Mouse (Mus musculus) neutrophil, adult 5-6 weeks (primary cell): ENCODE results near the gene Ndc80. TPM values are rescaled to one million over a fixed set of nuclear protein-coding genes. Genes with fewer than 3 reads are reported as not detected.
"Not testable (repeated sequence)": the region's sequence is repeated elsewhere in the genome, so short reads cannot be mapped to it uniquely, and the experiment has no call there.

Experiments used
- ATAC-seq: fragments of 151-379, 151-347 bp; 2 replicates; pipeline ENCODE4 v1.8.0; 2017; ENCODE audit warnings: mild to moderate bottlenecking, moderate TSS enrichment; ENCODE audit not compliant: insufficient number of reproducible peaks, poor library complexity, low FRiP score, severe bottlenecking; ENCODE audit errors: extremely low read depth
- total RNA-seq: library from RNA; stranded (forward); fragments of 200-1000 nt; gene quantifications from 2 replicates; pipeline ENCODE4 v1.2.3, GENCODE M21; 2017

Ndc80 gene
- total RNA-seq, 1 experiment from 2014 or later, result 24.7 TPM

DNA sequence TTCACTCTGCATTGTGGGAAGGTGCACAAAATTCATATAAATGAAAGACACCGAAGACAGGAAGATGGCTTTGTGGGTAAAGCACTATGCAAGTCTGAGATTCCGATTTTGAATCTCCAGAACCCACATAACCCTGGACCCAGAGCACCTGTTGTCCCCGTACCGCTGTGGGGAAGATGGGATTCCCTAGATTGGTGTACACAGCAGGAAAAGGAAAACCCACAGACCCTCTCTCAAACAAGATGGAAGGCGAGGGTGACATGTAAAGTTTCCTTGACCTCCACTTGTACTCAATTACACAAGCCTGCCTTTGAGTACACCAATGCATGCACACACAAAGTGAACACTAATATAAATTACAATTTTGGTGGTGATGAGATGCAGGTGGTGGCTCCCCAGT is 41.9 kb downstream of the Ndc80 start:
- no peak for ATAC-seq

DNA sequence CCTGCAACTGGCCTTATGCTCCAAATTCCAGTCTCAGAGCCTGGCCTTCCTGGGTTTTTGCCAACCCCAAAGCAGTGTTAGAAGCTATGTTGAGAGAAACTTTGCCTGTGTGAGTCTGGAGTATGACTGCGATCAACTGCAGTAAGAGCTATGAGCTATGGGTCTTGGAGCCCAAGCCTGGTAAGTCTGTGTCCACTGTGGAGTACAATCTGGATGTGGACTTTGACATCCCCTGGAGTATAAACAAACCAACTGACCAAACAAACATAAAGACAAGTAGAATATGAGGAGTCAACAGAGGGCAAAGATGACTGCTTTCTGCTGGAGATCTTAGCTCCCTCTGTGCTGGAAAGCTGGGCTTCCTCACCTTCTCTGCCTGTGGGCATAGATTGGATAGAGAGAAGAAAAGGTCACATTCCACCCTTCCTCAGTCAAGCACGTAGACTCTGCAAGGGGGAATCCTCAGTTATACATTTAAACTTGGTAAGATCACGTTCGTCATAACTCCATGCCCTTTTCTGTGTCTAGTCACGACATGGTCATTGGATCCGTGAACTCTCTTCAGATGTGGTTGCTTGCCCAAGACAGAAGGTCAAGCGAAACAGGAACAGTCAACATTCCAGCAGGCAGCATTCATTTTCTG is 43.1 kb downstream of the Ndc80 start:
- ATAC-seq, result no peak

DNA sequence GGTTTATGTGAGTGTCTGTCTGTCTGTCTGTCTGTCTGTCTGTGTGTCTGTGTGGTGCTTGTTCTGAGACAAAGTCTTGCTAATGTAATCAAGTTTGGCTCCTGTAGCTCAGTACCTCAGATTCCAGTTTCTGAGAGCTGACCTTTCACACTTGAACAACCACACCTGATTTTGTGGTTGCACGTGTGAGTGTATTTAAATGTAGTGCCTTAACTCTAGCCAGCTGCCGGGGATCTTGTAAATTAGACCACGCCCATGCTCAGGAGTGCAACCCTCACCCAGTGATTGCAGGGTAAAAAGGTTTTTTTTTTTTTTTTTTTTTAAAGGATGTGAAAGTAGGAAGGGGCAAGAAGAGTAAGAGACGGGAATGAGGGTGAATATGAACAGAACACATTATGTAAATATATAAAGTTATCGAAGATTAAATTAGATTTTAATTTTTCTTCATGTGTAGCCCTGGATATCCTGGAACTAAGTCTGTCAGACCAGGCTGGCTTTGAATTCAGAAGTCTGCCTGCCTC is 47.2 kb downstream of the Ndc80 start:
- ATAC-seq, result peak; percentile 49; the same call in 1 of the 2 replicates

DNA sequence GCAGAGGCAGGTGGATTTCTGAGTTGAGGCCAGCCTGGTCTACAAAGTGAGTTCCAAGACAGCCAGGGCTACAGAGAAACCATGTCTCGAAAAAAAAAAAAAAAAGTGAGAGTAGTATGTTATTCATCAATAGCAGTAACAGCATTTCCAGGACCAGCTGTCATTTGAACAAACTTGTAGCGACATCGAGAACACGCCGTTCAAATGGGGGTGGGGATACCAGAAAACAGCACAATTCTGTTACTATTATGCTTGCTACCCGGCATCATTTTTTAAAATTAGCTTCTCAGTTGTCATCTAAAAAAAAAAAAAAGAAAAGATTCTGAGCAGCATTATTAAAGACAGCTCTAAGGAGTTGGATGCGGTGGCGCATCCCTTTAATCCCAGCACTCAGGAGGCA is 49.2 kb downstream of the Ndc80 start:
- ATAC-seq, result no peak

DNA sequence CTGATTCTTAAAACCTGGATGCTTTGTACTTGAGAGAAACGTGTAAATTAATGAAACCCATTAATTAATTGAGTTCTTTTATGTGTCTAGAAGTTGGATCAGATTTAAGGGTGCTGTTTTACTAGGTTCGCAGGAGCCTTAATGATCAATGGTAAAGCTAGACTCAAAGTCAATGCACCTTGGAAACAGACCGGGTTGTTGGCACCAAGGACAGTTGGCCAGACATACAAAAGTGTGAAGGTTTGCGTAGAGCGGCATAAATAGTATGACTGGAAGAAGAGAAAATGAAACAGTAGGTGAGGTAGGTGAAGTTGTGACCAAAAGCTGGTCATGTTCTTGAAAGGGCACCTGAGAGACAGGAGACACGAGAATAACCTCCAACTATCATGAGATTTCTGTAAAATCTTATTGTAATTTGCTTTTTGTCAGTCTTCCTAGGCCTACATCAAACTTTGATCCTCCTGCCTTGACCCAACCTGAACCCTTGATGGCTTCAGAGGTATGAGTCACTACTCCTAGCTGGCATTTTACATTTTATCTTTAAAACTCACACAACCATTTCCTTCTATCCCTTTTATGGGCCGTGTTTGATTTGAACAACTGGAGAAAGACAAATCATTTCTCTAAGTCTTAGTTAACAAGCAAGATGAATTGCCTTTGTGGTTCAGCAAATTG is 50.2 kb downstream of the Ndc80 start:
- no peak for ATAC-seq

DNA sequence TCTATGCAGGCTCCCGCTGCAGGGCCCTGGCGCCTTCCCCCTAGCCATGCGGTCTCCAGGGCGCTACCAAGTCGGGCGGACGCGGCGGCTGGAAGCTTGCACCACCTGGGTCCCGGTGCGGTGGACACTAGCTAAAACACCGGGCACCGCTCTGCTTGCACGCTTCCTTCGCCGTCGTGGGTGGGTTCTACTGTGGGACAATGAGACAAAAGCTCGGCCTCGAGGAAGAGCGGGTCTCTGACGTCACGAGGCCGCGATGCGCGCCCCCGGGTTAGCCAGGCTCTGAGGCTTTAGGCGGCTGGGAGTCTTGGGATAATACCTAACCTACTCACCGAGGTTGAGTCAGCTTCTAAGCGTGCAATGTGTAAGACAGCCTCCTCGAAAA is 51.0 kb downstream of the Ndc80 start:
- no peak for ATAC-seq

DNA sequence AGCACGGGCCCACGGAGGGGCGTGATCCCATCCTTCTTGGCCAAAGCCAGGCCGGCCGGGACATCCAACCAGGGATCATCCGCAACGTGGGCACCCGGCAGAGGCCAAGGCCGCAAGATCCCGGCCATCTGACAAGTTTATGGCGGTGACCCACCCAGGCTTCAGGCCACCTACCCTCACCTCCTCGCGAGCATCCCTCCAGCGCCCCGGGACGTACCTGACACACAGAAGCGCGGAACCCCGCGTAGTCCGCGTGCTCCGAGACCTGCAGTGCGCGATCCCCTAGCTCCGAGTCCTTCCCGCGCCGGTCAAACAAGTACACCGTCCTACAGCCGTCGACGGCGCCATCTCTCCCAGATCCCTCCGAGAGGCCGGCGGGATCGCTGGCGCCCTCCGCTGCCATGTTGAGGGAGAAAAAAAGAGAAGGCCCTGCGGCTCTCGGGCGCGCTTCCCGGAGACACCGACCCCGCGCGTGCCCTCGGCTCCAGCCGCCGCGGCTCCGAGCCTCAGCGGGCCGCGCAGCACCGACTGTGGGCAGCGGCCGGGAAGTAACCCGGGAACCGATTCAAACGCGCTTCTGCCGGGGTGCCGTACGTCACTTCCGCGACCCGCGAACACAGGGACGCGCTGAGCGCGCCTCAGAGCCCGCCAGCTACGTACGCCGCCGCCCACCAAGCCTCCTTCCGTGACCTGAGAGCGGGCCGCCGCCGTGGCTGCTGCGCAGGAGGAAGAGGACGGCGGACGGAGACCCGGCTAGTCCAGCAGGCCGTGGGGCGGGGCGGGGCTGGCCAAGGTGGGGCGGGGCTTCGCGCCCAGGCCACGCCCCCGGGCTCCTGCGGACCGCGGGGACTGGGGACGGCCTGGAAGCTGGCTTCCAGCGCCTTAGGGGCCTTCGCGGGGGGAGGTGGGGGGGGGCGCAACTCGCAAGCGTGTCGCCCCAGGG is 51.6 kb downstream of the Ndc80 start, which contains the start of gene Smchd1:
Gene Smchd1 (minus strand): TSS at position 582 of the 943 bp plus-strand sequence.
- peak; percentile 92 for ATAC-seq

GRCm38 (mm10) chr17:71474128-71474527 is 52.5 kb downstream of the Ndc80 start:
- ATAC-seq, result no peak

GRCm38 (mm10) chr17:71471261-71471660 is 55.4 kb downstream of the Ndc80 start:
- ATAC-seq, result no peak

GRCm38 (mm10) chr17:71460312-71460711 is 66.3 kb downstream of the Ndc80 start:
- no peak for ATAC-seq

DNA sequence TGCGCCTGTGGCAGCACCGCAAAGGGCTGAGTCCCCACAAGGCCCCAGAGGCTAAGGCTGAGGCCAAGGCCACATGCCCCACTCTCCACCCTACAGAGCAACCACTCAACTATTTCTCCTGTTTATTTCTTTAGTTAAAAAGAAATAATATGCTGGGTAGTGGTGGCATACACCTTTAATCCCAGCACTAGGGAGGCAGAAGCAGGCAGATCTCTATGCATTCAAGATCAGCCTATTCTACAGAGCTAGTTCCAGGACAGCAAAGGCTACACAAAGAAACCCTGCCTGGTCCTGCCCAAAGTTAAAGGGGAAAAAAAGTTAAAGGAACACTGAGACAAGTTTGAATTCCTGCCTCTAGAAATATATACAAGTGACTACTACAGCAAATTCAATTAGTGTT is 66.8 kb downstream of the Ndc80 start, which contains the start of gene Gm4707:
Gene Gm4707 (minus strand): TSS at position 101 of the 400 bp plus-strand sequence.
- no peak for ATAC-seq

- not testable (repeated sequence) for ATAC-seq
These were observed 69.3 kb downstream of the Ndc80 start for GRCm38 (mm10) chr17:71457361-71457760.

Other genes with a start within 250 kb of the Ndc80 start
- gene Emilin2, start 214.9 kb downstream of the Ndc80 start, total RNA-seq, result 270 and 281 TPM in 2 replicates
- gene Gm4707, start 66.9 kb downstream of the Ndc80 start, total RNA-seq, result 29.1 and 43.8 TPM in 2 replicates
- gene Smchd1, start 51.5 kb downstream of the Ndc80 start, total RNA-seq, result 307 and 387 TPM in 2 replicates
- gene Spdya, start 25.2 kb upstream of the Ndc80 start, total RNA-seq, result not detected in 2 replicates
- 127 and 130 TPM in 2 replicates for gene Wdr43, start 89.0 kb upstream of the Ndc80 start, total RNA-seq
- not detected in 2 replicates for gene Togaram2, start 146.4 kb upstream of the Ndc80 start, total RNA-seq
- gene Pcare, start 226.0 kb upstream of the Ndc80 start, total RNA-seq, result not detected in 2 replicates
- not detected in 2 replicates for gene Clip4, start 241.6 kb upstream of the Ndc80 start, total RNA-seq